Mouse (Mus musculus) urinary bladder, postnatal 4 days (tissue): ENCODE results near the gene Gstk1.

Source experiments
- DNase-seq, 2 experiments: peaks; one replicate each; pipeline ENCODE4 v3.0.0; 2021 to 2022; ENCODE audit warnings: low spot score in 2 of 2

Gstk1 gene

GRCm38 (mm10) chr6:42245711-42246353 is at the start of gene Gstk1:
TSS of gene Gstk1 (plus strand) at chr6:42245935.
- peak; percentile 69 to 75 for DNase-seq

- DNase-seq = no peak
These were observed 48.0 kb upstream of the Gstk1 start for GRCm38 (mm10) chr6:42197710-42198109.

DNA sequence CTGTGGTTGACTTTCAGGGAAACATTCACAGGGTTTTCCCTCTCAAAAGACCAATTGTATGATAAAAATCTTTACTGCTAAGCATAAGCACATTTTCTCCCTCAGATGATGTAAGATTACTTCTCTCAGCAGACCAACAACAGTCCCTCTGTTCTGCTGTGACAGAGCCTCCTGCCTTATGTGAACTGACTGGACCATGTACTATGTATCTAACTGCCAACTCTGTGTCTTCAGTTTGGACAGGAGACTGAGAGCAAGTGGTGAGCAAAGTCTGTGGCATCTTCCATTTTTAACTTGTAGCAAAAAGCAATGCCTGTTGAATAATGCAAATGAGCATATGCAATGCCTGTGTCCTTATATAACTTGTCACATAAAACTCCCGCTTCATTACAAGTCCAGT is 46.2 kb upstream of the Gstk1 start:
- no peak for DNase-seq

DNA sequence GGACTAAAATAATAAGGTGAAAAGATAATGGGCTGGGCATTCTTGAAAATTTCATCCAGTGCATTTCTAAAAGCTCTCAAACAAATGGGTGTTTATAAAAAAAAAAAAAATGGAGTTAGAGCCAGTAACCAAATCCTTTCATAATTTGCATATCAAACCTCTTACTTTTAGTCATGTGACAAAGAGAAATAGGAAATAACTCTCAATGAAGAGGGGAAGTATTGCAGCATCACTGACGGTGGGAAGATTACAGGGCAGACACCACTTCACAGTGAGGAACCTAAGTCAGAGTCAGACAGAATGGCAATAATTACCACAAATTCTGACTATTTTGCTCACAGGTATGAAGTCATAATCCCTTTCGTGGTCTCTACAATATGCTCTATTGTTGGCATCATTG is 30.7 kb upstream of the Gstk1 start, which contains the start of gene Tas2r144:
Gene Tas2r144, plus strand, starts transcription at position 301 of the 400 bp plus-strand sequence.
- no peak for DNase-seq

GRCm38 (mm10) chr6:42222286-42222685 is 23.4 kb upstream of the Gstk1 start:
- DNase-seq = no peak

GRCm38 (mm10) chr6:42225046-42225445 is 20.7 kb upstream of the Gstk1 start:
- no peak for DNase-seq

- DNase-seq = peak in 1 of 2 experiments; percentile 65
These were observed 18.3 kb upstream of the Gstk1 start for GRCm38 (mm10) chr6:42227240-42228101.

GRCm38 (mm10) chr6:42229610-42230009 is 16.1 kb upstream of the Gstk1 start:
- no peak for DNase-seq

DNA sequence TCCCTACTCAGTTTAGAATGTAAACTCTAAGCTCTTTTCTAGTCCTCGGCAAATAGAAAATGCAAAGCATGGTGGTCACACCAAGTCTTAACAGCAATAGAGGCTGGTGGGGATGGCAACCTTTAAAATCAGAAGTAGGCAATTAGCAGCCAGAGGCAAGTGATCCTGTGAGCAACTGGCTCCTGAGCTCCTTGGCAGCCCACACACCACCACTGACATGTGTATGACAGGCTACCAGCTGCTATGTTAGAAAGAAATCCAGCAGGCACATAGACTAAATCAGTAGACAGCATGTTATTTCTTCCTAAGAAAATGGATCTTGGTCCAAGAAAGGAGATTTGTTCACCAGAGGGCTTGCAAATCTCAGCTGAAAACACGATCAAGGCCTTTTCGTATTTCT is 14.5 kb upstream of the Gstk1 start:
- DNase-seq = no peak

DNA sequence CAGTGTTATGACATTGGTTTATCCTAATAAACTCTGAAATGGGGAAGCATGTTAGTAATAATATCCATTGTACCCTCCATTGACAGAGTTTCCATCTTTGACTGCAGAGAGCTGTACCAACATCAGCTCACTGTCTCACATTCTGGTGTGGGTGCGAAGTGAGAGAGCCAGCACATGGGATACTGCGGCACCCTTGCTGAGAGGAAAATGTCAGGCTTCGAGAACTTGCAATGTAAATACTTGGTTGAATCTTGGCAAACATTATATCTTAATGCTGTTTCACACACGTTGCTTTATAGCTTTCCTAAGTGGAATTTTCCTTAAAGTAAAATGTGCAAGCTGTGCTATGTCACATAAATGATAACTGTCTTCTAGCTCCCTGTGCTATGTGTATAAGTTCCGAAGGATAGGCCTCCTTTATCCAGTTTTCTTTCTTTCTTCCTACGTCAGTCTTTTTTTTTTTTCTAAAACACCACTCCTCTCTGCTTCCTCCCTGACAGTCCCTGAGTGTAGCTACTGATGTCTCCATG is 8.4 kb upstream of the Gstk1 start:
- no peak for DNase-seq

DNA sequence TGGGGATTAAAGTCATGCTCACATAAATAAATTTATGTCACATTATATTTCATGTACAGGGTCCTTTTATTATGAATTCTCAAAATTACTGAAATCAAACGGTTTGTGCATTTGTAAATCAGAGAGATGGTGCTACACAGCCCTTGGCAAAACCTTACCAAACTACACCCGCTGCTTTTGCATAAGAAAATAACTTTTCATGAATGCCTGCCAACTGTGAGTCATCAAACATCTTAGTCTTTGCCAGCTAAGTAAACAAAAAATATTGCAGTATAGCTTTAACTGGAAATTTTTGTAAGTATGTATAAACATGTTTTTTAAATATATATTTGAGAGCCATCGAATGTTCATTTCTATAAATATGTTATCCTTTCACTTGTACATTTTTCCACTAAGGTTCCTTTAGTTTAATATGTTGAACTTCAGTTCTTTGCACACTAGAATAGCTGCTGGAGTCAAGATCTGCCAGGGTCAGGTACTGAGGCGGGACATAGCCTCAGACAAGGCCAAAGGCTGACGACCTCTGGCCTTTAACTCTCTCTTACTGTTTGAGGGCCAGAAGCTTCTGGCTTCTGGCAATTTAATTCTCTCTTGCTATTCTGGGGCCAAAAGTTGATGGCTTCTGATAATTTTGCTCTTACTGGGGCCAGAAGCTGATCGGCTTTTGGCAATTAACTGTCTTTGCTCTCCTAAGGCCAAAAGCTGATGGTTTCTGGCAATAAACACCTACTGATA is 4.3 kb upstream of the Gstk1 start:
- no peak for DNase-seq

GRCm38 (mm10) chr6:42247173-42247572 is 1.4 kb downstream of the Gstk1 start:
- no peak for DNase-seq

- no peak for DNase-seq
These were observed 2.2 kb downstream of the Gstk1 start for GRCm38 (mm10) chr6:42247981-42248380.

- no peak for DNase-seq
These were observed 6.1 kb downstream of the Gstk1 start for GRCm38 (mm10) chr6:42251791-42252190.

GRCm38 (mm10) chr6:42253103-42253502 is 7.4 kb downstream of the Gstk1 start:
- no peak for DNase-seq

DNA sequence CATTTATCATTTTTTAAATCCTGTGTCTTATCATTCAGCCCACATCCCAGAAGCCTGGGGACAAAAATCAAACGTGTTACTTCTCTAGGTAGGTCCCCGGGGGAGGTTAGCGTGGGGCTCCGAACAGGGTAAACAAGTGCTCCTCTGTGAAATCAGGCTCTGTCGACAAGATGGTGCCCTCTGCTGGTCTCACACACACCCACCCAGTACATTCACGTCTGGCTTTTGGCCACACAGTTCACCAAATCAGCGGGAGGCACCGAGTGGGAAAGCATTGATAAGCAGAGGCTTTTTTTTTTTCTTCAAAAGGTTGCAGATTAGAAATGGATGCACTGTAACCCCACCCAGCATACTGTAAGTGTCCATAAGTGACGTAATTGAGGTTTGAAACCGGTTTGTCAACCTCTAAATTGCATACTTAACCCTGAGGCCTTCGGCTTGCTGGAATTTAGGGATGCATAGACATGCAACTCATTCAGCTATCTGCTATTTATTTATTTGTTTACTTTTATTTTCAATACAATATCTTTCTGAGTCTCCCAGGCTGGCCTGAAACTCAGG is 11.6 kb downstream of the Gstk1 start:
- no peak for DNase-seq

GRCm38 (mm10) chr6:42260430-42260829 is 14.7 kb downstream of the Gstk1 start:
- DNase-seq = no peak

GRCm38 (mm10) chr6:42261524-42262170 is 15.9 kb downstream of the Gstk1 start, which contains the start of gene Tmem139:
TSS of gene Tmem139 (plus strand) at chr6:42261970.
- DNase-seq = no peak

DNA sequence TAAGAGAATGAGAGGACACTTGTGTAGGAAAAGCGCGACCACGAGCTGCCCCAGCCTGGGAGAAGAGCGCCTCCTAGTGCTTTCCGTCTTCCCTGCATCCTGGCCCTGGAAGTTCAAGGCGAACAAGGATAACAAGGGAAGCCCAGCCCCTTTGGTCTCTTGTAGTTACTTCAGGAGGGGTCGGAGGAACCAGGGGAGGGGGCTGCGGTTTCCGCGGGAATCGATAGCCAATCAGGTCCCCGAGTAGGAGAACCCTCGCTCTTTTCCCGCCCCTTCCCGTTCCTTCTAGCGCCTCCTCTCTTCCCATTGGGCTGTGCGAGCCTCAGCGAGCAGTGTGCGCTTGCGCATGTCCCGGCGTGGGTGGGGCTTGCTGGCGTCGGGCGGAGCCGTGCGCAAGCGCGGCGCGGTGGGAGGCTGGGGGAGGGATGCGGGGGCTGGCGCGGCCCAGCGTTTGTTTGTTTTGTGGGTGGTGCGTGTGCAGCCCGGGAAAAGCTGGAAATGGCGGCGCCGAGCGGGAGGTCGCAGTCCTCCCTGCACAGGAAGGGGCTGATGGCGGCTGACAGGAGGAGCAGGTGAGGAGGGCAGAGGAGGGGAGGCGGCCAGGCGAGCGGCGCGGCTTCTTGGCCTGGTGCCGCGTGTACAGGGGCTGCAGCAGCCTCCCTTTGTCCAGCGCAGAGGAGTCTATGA is 19.0 kb downstream of the Gstk1 start, which contains the start of gene Casp2:
Gene Casp2, plus strand, starts transcription at position 360 of the 687 bp plus-strand sequence.
- DNase-seq = peak; percentile 97 to 98
